In genomic region chr4:135310371-135310770, GRCm38 (mm10) we compare ENCODE assay signal across 22 mouse cellular contexts. TPM values are rescaled to one million over a fixed set of nuclear protein-coding genes. Genes with fewer than 3 reads are reported as not detected.
DNase-seq lines count a peak whose midpoint lies in the region; ATAC-seq and TF ChIP-seq lines count a peak whose summit lies in the region.
"Had no signal": no experiment of that assay in that cellular context is flagged by ENCODE, and none has a peak within 500 bp of the region (broad histone marks: within the 10 kb centered on the region; RNA-seq: fewer than 3 reads in every experiment).

No protein-coding gene starts in this region.

- H3K27ac ChIP-seq in ES-Bruce4 (ENCODE audit: insufficient read depth, low read length), result 0 out of 2 replicates have a peak overlapping the region, but pooled peaks have one; percentile 12
- H3K27ac ChIP-seq: gastrocnemius, adult 2 months; hindbrain, embryonic 14.5 days; limb, embryonic 13.5 days; liver, embryonic 14.5 days; neural tube, embryonic 13.5 days; stomach, embryonic 15.5 days had no signal

- peak; percentile 41 for ATAC-seq in Patski
- ATAC-seq in erythroblast, adult 5-6 weeks (replicated peaks; ENCODE audit: low FRiP score, poor library complexity, severe bottlenecking), result no peak
- ATAC-seq: inflammation-experienced regulatory T-cells, adult 6 months; midbrain, embryonic 16.5 days had no signal

- DNase-seq in Patski (ENCODE audit: low read depth, low spot score), result peak; percentile 90
- DNase-seq in kidney, adult 9 months, result peak; percentile 66
- DNase-seq in kidney, postnatal 25 days, result peak; percentile 48 to 75
- DNase-seq in layer of hippocampus, postnatal 14 days (ENCODE audit: low spot score in 2 of 2), result no peak
- no peak for DNase-seq in layer of hippocampus, adult 8-10 months (ENCODE audit: low spot score in 2 of 2)
- DNase-seq: cerebellum, adult 18-20 months; cerebellum, postnatal 14 days; gastrocnemius, adult 2 months; heart, postnatal 4 days; lung, embryonic 14.5 days; lung, postnatal 36 days; thymus, postnatal 36 days had no signal

- peaks cover 14% of the 10 kb centered on the region for H3K4me1 ChIP-seq in ES-Bruce4 (ENCODE audit: control insufficient read depth, insufficient read depth, low read length)

- POLR2A ChIA-PET in Patski (lab: Charles Lee), result interaction anchor here (1.0 to 1.2 kb wide), 3 partner anchors 18 to 56 kb away, joined by 3 read pairs; no protein-coding TSS in a partner anchor

- TF ChIP-seq CTCF in ES-Bruce4 (IDR thresholded peaks at IDR 0.05; ENCODE audit: low read depth, low read length), result no peak
- TF ChIP-seq CTCF in Patski (IDR thresholded peaks at IDR 0.05), result no peak

- no peak for TF ChIP-seq EP300 in ES-Bruce4 (IDR thresholded peaks at IDR 0.05; ENCODE audit: insufficient read depth, low read depth, low read length)

- CTCF ChIA-PET in Patski (lab: Charles Lee), result no interaction called here

- H3K4me3 ChIP-seq in ES-Bruce4 (ENCODE audit: low read depth, low read length), result no peak overlapping the region
- H3K4me3 ChIP-seq: gastrocnemius, adult 2 months; limb, embryonic 13.5 days; myocyte; neural tube, embryonic 13.5 days; stomach, embryonic 15.5 days had no signal

- no peak overlapping the region for H3K9ac ChIP-seq in ES-Bruce4 (ENCODE audit: low read depth, poor library complexity, severe bottlenecking)
- H3K9ac ChIP-seq: hindbrain, embryonic 14.5 days; limb, embryonic 13.5 days; liver, embryonic 14.5 days; lung, embryonic 14.5 days; neural tube, embryonic 13.5 days; stomach, embryonic 15.5 days had no signal

- H3K27me3 ChIP-seq in ES-Bruce4 (ENCODE audit: control insufficient read depth, insufficient read depth, low read length, poor library complexity, severe bottlenecking) (no peaks in the 10 kb centered on the region), Patski (no peaks in the 10 kb centered on the region)
- H3K27me3 ChIP-seq: limb, embryonic 13.5 days; neural tube, embryonic 13.5 days; stomach, embryonic 15.5 days had no signal

- in situ Hi-C loops in Patski (cut with MboI; ENCODE audit: low pct_unique_long_range_greater_than_20kb), result loop anchor here (5.0 kb wide), 1 partner anchor 43 kb away; no protein-coding TSS in a partner anchor

- H3K36me3 ChIP-seq in ES-Bruce4 (ENCODE audit: control insufficient read depth, insufficient read depth, low read length, poor library complexity, severe bottlenecking), result no peaks in the 10 kb centered on the region

- no peak for TF ChIP-seq POLR2A in ES-Bruce4 (IDR thresholded peaks at IDR 0.05; ENCODE audit: insufficient read depth, low read length)

- 0 out of 2 replicates have a peak, but pooled peaks cover 4% of the 10 kb centered on the region for H3K9me3 ChIP-seq in ES-Bruce4 (replicated peaks; ENCODE audit: control insufficient read depth, insufficient read depth, low read length, poor library complexity, severe bottlenecking)
- H3K9me3 ChIP-seq: neural tube, embryonic 13.5 days; stomach, embryonic 15.5 days had no signal

RNA-seq across cellular contexts. Expression of gene Clic4, which starts 37.8 kb away (rescaled TPM):
- 151 TPM in 2 replicates for polyA plus RNA-seq in ES-Bruce4 (2011; ENCODE audit: insufficient read depth, insufficient read length, low read depth, missing spikeins)
- polyA plus RNA-seq in Patski (2021), result 196 TPM
- total RNA-seq in erythroblast, adult 5-6 weeks (2015; ENCODE audit: low replicate concordance), result 24.6 and 29.9 TPM in 2 replicates
- 35.4 and 44.6 TPM in 2 replicates for total RNA-seq in erythroblast, adult 5-6 weeks (2017; ENCODE audit: low replicate concordance)
- total RNA-seq in layer of hippocampus, postnatal 14 days (2021), result 10 to 100 TPM; 37.8 to 40.9 TPM
- total RNA-seq in layer of hippocampus, adult 8-10 months (2022), result 10 to 100 TPM; 37.4 to 43.1 (median 38.4) TPM

RNA-seq across cellular contexts. Expression of gene Srrm1, which starts 42.8 kb away (rescaled TPM):
- polyA plus RNA-seq in ES-Bruce4 (2011; ENCODE audit: insufficient read depth, insufficient read length, low read depth, missing spikeins) (410 and 411 TPM in 2 replicates), Patski (2021) (102 TPM)
- total RNA-seq in erythroblast, adult 5-6 weeks (2015; ENCODE audit: low replicate concordance), result 63.4 and 116 TPM in 2 replicates
- 91.7 and 120 TPM in 2 replicates for total RNA-seq in erythroblast, adult 5-6 weeks (2017; ENCODE audit: low replicate concordance)
- total RNA-seq in layer of hippocampus, postnatal 14 days (2021), result 100 to 1,000 TPM; 124 to 133 TPM
- 100 to 1,000 TPM; 134 to 168 (median 160) TPM for total RNA-seq in layer of hippocampus, adult 8-10 months (2022)

Comparison
In these comparisons a context has a peak if more than half of its experiments do, and no peak if none do; other contexts are left out.
1. DNase-seq: peak in Patski (single experiment), kidney, adult 9 months (single experiment) and kidney, postnatal 25 days (2 of 2); none in layer of hippocampus, postnatal 14 days (0 of 2) and layer of hippocampus, adult 8-10 months (0 of 2).